Mouse (Mus musculus) testis, adult 2 months (tissue): ENCODE measurements at regions not wholly inside any gene's neighbourhood (a gene's known extent, or its start where the extent isn't known, plus 50 kb on each side); places are given as distances from the start of the nearest gene placed in this dataset.

ENCODE experiments used
- CTCF ChIP-seq: fragments of 200-500 bp; IDR thresholded peaks from 2 replicates; pipeline ENCODE4 v1.5.1; 2012; ENCODE audit warnings: low read depth, mild to moderate bottlenecking, inconsistent platforms, low read length, moderate library complexity; ENCODE audit not compliant: control insufficient read depth, insufficient read depth, insufficient replicate concordance
- POLR2A ChIP-seq: fragments of 200-500 bp; IDR thresholded peaks from 2 replicates; pipeline ENCODE4 v1.6.1; 2012; ENCODE audit warnings: low read depth, mild to moderate bottlenecking, inconsistent platforms, low read length, moderate library complexity; ENCODE audit not compliant: control insufficient read depth

- no peak for TF ChIP-seq CTCF
- TF ChIP-seq POLR2A = no peak
Measured at GRCm38 (mm10) chr15:67792822-67793221, 1292.1 kb upstream of the Lrrc6 start.
